Mouse (Mus musculus) G1E (cell line): ENCODE data around the gene Bhlhe23.

Experiments
- CTCF ChIP-seq: IDR thresholded peaks from 2 replicates; pipeline ENCODE4 v1.5.1; 2012; ENCODE audit warnings: low read depth, low read length, inconsistent platforms, mixed read lengths
- POLR2AphosphoS5 ChIP-seq: IDR thresholded peaks from 2 replicates; pipeline ENCODE4 v1.6.1; 2012; ENCODE audit warnings: low read depth, low read length, inconsistent platforms; ENCODE audit not compliant: insufficient replicate concordance

- TF ChIP-seq CTCF (no peak), POLR2AphosphoS5 (no peak)
Observed at GRCm38 (mm10) chr2:180788843-180789242, 12.1 kb upstream of the Bhlhe23 start.
